Mouse (Mus musculus): Measurements from ENCODE around the gene Klk1b26. TPM values are rescaled to one million over a fixed set of nuclear protein-coding genes. Genes with fewer than 3 reads are reported as not detected.
"Not testable (repeated sequence)": the region's sequence is repeated elsewhere in the genome, so short reads cannot be mapped to it uniquely, and the experiment has no call there.

The Klk1b26 gene
- not detected in 2 replicates for polyA plus RNA-seq (2014; fragmentation: Nextera tagmentation; extraction: Ambion mirVana)

- H3K4me3 ChIP-seq (ENCODE audit: low read depth, low read length); ATAC-seq (ENCODE audit: insufficient read depth, low FRiP score, low TSS enrichment); H3K4me1 ChIP-seq (ENCODE audit: control insufficient read depth, insufficient read depth, low read length); H3K36me3 ChIP-seq (ENCODE audit: control insufficient read depth, insufficient read depth, low read length); H3K4me2 ChIP-seq (ENCODE audit: low read depth); H3K9ac ChIP-seq (ENCODE audit: low read length); DNase-seq (ENCODE audit: low spot score); H3K9me3 ChIP-seq (ENCODE audit: control insufficient read depth, low read length); H3K27ac ChIP-seq (ENCODE audit: low read depth, low read length); H3K27me3 ChIP-seq (ENCODE audit: control insufficient read depth, insufficient read depth, low read length): not testable (repeated sequence)
These were observed at the start of gene Klk1b26 for GRCm38 (mm10) chr7:44011868-44012267. TSS of gene Klk1b26 (plus strand) at chr7:44012168.

DNA sequence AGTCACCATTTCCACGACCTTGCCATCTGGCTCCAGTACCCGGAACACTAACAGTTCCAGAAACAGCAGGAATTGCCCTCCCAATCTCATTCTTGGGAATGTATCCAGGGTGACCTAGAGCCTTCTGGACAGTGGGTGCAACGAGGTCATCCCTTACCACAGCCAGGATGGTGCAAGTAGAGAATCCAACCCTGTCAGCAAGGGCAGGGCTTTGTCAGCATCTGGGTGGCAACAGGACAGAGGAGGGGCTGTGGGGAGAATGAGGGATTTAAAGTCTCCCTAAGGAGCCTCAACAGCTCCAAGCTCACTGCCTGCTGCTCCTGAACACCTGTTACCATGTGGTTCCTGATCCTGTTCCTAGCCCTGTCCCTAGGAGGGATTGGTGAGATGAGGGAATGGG is 45.5 kb upstream of the Klk1b26 start, which contains the start of gene Klk1b1:
TSS of gene Klk1b1 (plus strand) at position 301 of the 400 bp plus-strand sequence.
- H3K4me1 ChIP-seq (ENCODE audit: control insufficient read depth, insufficient read depth, low read length) = no peaks in the 10 kb centered on the region
- no peaks in the 10 kb centered on the region for H3K9me3 ChIP-seq (ENCODE audit: control insufficient read depth, low read length)
- ATAC-seq (ENCODE audit: insufficient read depth, low FRiP score, low TSS enrichment) (no peak), DNase-seq (ENCODE audit: low spot score) (no peak)
- no peak within 1 kb of the TSS for H3K4me2 ChIP-seq (ENCODE audit: low read depth)
- H3K4me3 ChIP-seq (ENCODE audit: low read depth, low read length) = no peak within 1 kb of the TSS
- H3K27ac ChIP-seq (ENCODE audit: low read depth, low read length) = no peak within 1 kb of the TSS
- no peaks in the 10 kb centered on the region for H3K27me3 ChIP-seq (ENCODE audit: control insufficient read depth, insufficient read depth, low read length)
- no peak within 1 kb of the TSS for H3K9ac ChIP-seq (ENCODE audit: low read length)
- WGBS = 77% methylated on average over 3 of the region's 3 CpGs
- H3K36me3 ChIP-seq (ENCODE audit: control insufficient read depth, insufficient read depth, low read length) = no peaks in the 10 kb centered on the region

- H3K4me3 ChIP-seq (ENCODE audit: low read depth, low read length) = no peak overlapping the region
- no peaks in the 10 kb centered on the region for H3K9me3 ChIP-seq (ENCODE audit: control insufficient read depth, low read length)
- no peaks in the 10 kb centered on the region for H3K36me3 ChIP-seq (ENCODE audit: control insufficient read depth, insufficient read depth, low read length)
- H3K9ac ChIP-seq (ENCODE audit: low read length) = no peak overlapping the region
- DNase-seq (ENCODE audit: low spot score) (no peak), ATAC-seq (ENCODE audit: insufficient read depth, low FRiP score, low TSS enrichment) (no peak)
- H3K27me3 ChIP-seq (ENCODE audit: control insufficient read depth, insufficient read depth, low read length) = no peaks in the 10 kb centered on the region
- no peaks in the 10 kb centered on the region for H3K4me1 ChIP-seq (ENCODE audit: control insufficient read depth, insufficient read depth, low read length)
- no peak overlapping the region for H3K4me2 ChIP-seq (ENCODE audit: low read depth)
- 87% methylated on average over 3 of the region's 3 CpGs for WGBS
- no peak overlapping the region for H3K27ac ChIP-seq (ENCODE audit: low read depth, low read length)
These were observed 44.9 kb upstream of the Klk1b26 start for GRCm38 (mm10) chr7:43967058-43967457.

DNA sequence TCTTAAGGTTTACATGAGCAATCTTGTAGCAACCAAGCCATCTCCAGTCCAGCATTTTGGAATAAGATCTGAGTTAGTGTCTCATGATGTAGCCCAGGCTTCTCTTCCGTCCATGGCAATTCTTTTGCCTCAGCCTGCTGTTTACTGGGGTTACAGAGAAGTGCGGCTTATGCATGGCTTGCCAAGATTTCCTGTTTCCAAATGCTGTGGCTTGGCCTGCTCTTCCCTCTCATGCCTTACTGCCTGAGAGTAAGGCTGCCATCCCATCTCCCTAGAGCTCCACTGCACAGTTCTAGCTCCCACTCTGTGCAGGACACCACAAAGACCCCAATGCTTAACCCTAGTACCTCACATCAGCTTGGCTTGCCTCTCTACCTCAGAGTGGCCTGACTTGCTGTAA is 44.4 kb upstream of the Klk1b26 start:
- no peaks in the 10 kb centered on the region for H3K27me3 ChIP-seq (ENCODE audit: control insufficient read depth, insufficient read depth, low read length)
- no peak for ATAC-seq (ENCODE audit: insufficient read depth, low FRiP score, low TSS enrichment)
- DNase-seq (ENCODE audit: low spot score) = no peak
- no peak overlapping the region for H3K9ac ChIP-seq (ENCODE audit: low read length)
- H3K4me3 ChIP-seq (ENCODE audit: low read depth, low read length) = no peak overlapping the region
- no peak overlapping the region for H3K27ac ChIP-seq (ENCODE audit: low read depth, low read length)
- no peaks in the 10 kb centered on the region for H3K4me1 ChIP-seq (ENCODE audit: control insufficient read depth, insufficient read depth, low read length)
- no peaks in the 10 kb centered on the region for H3K36me3 ChIP-seq (ENCODE audit: control insufficient read depth, insufficient read depth, low read length)
- 80% methylated on average over 2 of the region's 2 CpGs for WGBS
- no peak overlapping the region for H3K4me2 ChIP-seq (ENCODE audit: low read depth)
- no peaks in the 10 kb centered on the region for H3K9me3 ChIP-seq (ENCODE audit: control insufficient read depth, low read length)

DNA sequence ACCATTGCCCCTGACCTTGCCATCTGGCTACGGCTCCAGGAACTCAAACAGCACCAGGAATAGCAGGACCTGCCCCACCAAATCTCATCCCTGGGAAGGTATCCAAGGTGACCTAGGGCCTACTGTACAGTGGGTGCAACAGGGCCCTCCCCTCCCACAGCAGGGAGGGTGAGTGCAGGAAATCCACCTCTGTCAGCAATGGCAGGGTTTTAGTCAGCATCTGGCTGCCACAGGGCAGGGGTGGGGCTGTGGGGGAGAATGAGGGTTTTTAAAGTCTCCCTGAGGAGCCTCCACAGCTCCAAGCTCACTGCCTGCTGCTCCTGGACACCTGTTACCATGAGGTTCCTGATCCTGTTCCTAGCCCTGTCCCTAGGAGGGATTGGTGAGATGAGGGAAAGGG is 36.2 kb upstream of the Klk1b26 start, which contains the start of gene Klk1b9:
TSS of gene Klk1b9 (plus strand) at position 301 of the 400 bp plus-strand sequence.
- WGBS = 78% methylated on average over 1 of the region's 1 CpGs
- not testable (repeated sequence) for H3K4me3 ChIP-seq (ENCODE audit: low read depth, low read length); H3K4me1 ChIP-seq (ENCODE audit: control insufficient read depth, insufficient read depth, low read length)

GRCm38 (mm10) chr7:43985657-43986056 is 26.3 kb upstream of the Klk1b26 start:
- Histone ChIP-seq H3K9me3 (ENCODE audit: control insufficient read depth, low read length) (no peaks in the 10 kb centered on the region), H3K9ac (ENCODE audit: low read length) (no peak overlapping the region), H3K4me2 (ENCODE audit: low read depth) (no peak overlapping the region), H3K4me3 (ENCODE audit: low read depth, low read length) (no peak overlapping the region), H3K27ac (ENCODE audit: low read depth, low read length) (no peak overlapping the region), H3K27me3 (ENCODE audit: control insufficient read depth, insufficient read depth, low read length) (no peaks in the 10 kb centered on the region), H3K4me1 (ENCODE audit: control insufficient read depth, insufficient read depth, low read length) (no peaks in the 10 kb centered on the region), H3K36me3 (ENCODE audit: control insufficient read depth, insufficient read depth, low read length) (no peaks in the 10 kb centered on the region)
- ATAC-seq (ENCODE audit: insufficient read depth, low FRiP score, low TSS enrichment) (no peak), DNase-seq (ENCODE audit: low spot score) (no peak)

More for the DNA sequence above, 36.2 kb upstream of the Klk1b26 start, which contains the start of gene Klk1b9:
- not testable (repeated sequence) for H3K27ac ChIP-seq (ENCODE audit: low read depth, low read length); H3K4me2 ChIP-seq (ENCODE audit: low read depth); DNase-seq (ENCODE audit: low spot score); H3K27me3 ChIP-seq (ENCODE audit: control insufficient read depth, insufficient read depth, low read length); H3K36me3 ChIP-seq (ENCODE audit: control insufficient read depth, insufficient read depth, low read length); H3K9me3 ChIP-seq (ENCODE audit: control insufficient read depth, low read length); ATAC-seq (ENCODE audit: insufficient read depth, low FRiP score, low TSS enrichment); H3K9ac ChIP-seq (ENCODE audit: low read length)

GRCm38 (mm10) chr7:43994821-43995220 is 17.1 kb upstream of the Klk1b26 start:
- 93% methylated on average over 1 of the region's 1 CpGs for WGBS
- DNase-seq (ENCODE audit: low spot score); H3K27me3 ChIP-seq (ENCODE audit: control insufficient read depth, insufficient read depth, low read length); H3K27ac ChIP-seq (ENCODE audit: low read depth, low read length); H3K4me2 ChIP-seq (ENCODE audit: low read depth); H3K36me3 ChIP-seq (ENCODE audit: control insufficient read depth, insufficient read depth, low read length); H3K4me3 ChIP-seq (ENCODE audit: low read depth, low read length); H3K9ac ChIP-seq (ENCODE audit: low read length); H3K4me1 ChIP-seq (ENCODE audit: control insufficient read depth, insufficient read depth, low read length); H3K9me3 ChIP-seq (ENCODE audit: control insufficient read depth, low read length); ATAC-seq (ENCODE audit: insufficient read depth, low FRiP score, low TSS enrichment): not testable (repeated sequence)

DNA sequence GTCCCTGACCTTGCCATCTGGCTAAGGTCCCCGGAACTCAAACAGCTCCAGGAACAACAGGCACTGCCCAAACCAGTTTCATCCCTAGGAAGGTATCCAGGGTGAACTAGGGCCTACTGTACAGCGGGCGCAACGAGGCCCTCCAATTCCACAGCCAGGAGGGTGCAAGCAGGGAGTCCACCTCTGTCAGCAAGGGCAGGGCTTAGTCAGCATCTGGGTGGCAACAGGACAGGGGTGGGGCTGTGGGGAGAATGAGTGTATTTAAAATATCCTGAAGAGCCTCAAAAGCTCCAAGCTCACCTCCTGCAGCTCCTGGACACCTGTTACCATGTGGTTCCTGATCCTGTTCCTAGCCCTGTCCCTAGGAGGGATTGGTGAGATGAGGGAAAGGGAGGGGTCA is 16.4 kb upstream of the Klk1b26 start, which contains the start of gene Klk1b11:
TSS of gene Klk1b11 (plus strand) at position 301 of the 400 bp plus-strand sequence.
- H3K9me3 ChIP-seq (ENCODE audit: control insufficient read depth, low read length); H3K27me3 ChIP-seq (ENCODE audit: control insufficient read depth, insufficient read depth, low read length); ATAC-seq (ENCODE audit: insufficient read depth, low FRiP score, low TSS enrichment); H3K4me2 ChIP-seq (ENCODE audit: low read depth); DNase-seq (ENCODE audit: low spot score); H3K36me3 ChIP-seq (ENCODE audit: control insufficient read depth, insufficient read depth, low read length); H3K27ac ChIP-seq (ENCODE audit: low read depth, low read length); H3K4me1 ChIP-seq (ENCODE audit: control insufficient read depth, insufficient read depth, low read length); H3K4me3 ChIP-seq (ENCODE audit: low read depth, low read length); H3K9ac ChIP-seq (ENCODE audit: low read length): not testable (repeated sequence)
- 81% methylated on average over 4 of the region's 4 CpGs for WGBS

DNA sequence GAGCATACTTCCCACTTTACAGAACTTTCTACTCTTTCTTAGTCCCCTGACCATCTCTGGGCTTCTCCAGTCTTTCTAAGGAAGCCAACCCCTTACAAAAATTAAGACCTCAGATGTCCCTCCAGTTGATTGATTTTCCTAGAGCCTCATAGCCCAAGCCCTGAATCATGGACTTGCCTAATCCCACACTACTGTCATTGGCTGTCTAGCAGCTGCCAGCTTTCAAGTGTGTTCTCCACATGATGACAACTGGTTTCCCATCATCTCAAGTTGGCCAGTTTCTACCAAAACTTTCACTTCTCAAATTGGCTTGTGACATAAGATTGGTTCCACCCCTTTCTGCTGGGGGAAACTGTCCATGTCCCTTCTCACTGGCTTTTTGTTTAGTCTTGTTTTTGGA is 7.1 kb upstream of the Klk1b26 start:
- Histone ChIP-seq H3K4me2 (ENCODE audit: low read depth) (no peak overlapping the region), H3K27ac (ENCODE audit: low read depth, low read length) (no peak overlapping the region), H3K27me3 (ENCODE audit: control insufficient read depth, insufficient read depth, low read length) (no peaks in the 10 kb centered on the region), H3K4me3 (ENCODE audit: low read depth, low read length) (no peak overlapping the region), H3K9me3 (ENCODE audit: control insufficient read depth, low read length) (no peaks in the 10 kb centered on the region), H3K9ac (ENCODE audit: low read length) (no peak overlapping the region), H3K36me3 (ENCODE audit: control insufficient read depth, insufficient read depth, low read length) (no peaks in the 10 kb centered on the region), H3K4me1 (ENCODE audit: control insufficient read depth, insufficient read depth, low read length) (no peaks in the 10 kb centered on the region)
- no peak for ATAC-seq (ENCODE audit: insufficient read depth, low FRiP score, low TSS enrichment)
- DNase-seq (ENCODE audit: low spot score) = no peak

Data from neural tube, embryonic 11.5 days (tissue).